Mouse (Mus musculus): Measurements from ENCODE around the gene Cldn34b4. TPM values are rescaled to one million over a fixed set of nuclear protein-coding genes. Genes with fewer than 3 reads are reported as not detected.

Cldn34b4 gene
- not detected in 2 replicates for polyA plus RNA-seq (2012)

- no peak for TF ChIP-seq GATA1 (IDR thresholded peaks at IDR 0.05; ENCODE audit: low read length)
These were observed at the start of gene Cldn34b4 for GRCm38 (mm10) chrX:76393050-76393449. TSS of gene Cldn34b4 (plus strand) at chrX:76393350.

Other genes starting within 250 kb of the Cldn34b4 start
- not detected in 2 replicates for gene Cldn34b3, start 129.0 kb upstream of the Cldn34b4 start, polyA plus RNA-seq (2012)
- not detected in 2 replicates for gene Cldn34d, start 209.6 kb downstream of the Cldn34b4 start, polyA plus RNA-seq (2012)

Measured in G1E-ER4 (cell line).